Mouse (Mus musculus): ENCODE measurements at regions not wholly inside any gene's neighbourhood (a gene's known extent, or its start where the extent isn't known, plus 50 kb on each side); places are given as distances from the start of the nearest gene placed in this dataset.

DNA sequence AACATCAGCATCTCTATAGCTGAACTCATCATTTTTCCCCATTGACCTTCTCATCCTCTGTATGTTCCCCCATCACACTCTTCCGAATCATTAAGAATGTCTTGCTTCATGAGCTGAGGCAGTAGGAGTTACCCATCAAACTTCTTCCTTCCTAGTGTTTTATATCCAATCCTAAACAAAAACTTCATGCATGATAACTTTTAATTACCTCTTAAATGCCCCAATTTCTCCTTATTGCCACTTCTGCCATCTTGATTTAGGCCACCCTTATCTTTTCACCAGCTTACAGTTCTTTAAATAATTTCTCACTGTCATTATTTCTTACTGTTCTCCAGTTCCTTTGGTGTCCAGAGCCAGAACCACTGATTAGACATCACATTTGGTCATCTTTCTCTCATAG is 277.9 kb upstream of the Fbxo33 start:
- no peak for TF ChIP-seq POLR2A (IDR thresholded peaks at IDR 0.05; ENCODE audit: borderline replicate concordance, extremely low read depth, insufficient read depth, insufficient read length, poor library complexity, severe bottlenecking)
- TF ChIP-seq CTCF (IDR thresholded peaks at IDR 0.05; ENCODE audit: borderline replicate concordance, extremely low read depth, insufficient read depth, insufficient read length), result no peak

Measured in brain, embryonic 14.5 days (tissue).